ENCODE assay signal across 8 mouse cellular contexts in genomic region chrX:7841163-7842162, GRCm38 (mm10). TPM values are rescaled to one million over a fixed set of nuclear protein-coding genes. Genes with fewer than 3 reads are reported as not detected.
DNase-seq lines count a peak whose midpoint lies in the region; ATAC-seq lines count a peak whose summit lies in the region.

Otud5 (plus strand) TSS chrX:7841364.

- H3K4me3 ChIP-seq in heart, embryonic 14.5 days (ENCODE audit: control insufficient read depth in 1 of 2, insufficient read depth in 1 of 2, low read depth in 1 of 2, low read length in 2 of 2), result peak within 1 kb of the TSS; percentile 68 to 85
- H3K4me3 ChIP-seq in liver, embryonic 13.5 days (replicated peaks), result peak within 1 kb of the TSS; percentile 86
- H3K4me3 ChIP-seq in stomach, embryonic 16.5 days (replicated peaks; ENCODE audit: low read length), result peak within 1 kb of the TSS; percentile 67

- WGBS in heart, embryonic 14.5 days, result 15% methylated on average over 68 of the region's 74 CpGs
- 8% methylated on average over 73 of the region's 74 CpGs for WGBS in liver, embryonic 13.5 days (ENCODE audit: insufficient replicate concordance)
- WGBS in stomach, embryonic 16.5 days, result 13% methylated on average over 74 of the region's 74 CpGs

- H3K36me3 ChIP-seq in heart, embryonic 14.5 days (ENCODE audit: control insufficient read depth, insufficient read depth, low read length), result no peaks in the 10 kb centered on the region
- peaks cover 20% of the 10 kb centered on the region for H3K36me3 ChIP-seq in liver, embryonic 13.5 days
- H3K36me3 ChIP-seq in stomach, embryonic 16.5 days (ENCODE audit: control insufficient read depth, insufficient read depth, low read length), result no peaks in the 10 kb centered on the region

- peak within 1 kb of the TSS; percentile 73 for H3K4me2 ChIP-seq in heart, embryonic 14.5 days (ENCODE audit: low read length)
- peak within 1 kb of the TSS; percentile 72 for H3K4me2 ChIP-seq in liver, embryonic 13.5 days
- H3K4me2 ChIP-seq in stomach, embryonic 16.5 days (ENCODE audit: low read depth, low read length), result peak within 1 kb of the TSS; percentile 62

- peak; percentile 87 for ATAC-seq in CD4-positive, CD25-positive, alpha-beta regulatory T cell, adult 4 months
- peak; percentile 95 for ATAC-seq in heart, embryonic 14.5 days (ENCODE audit: insufficient number of reproducible peaks, insufficient read depth, low FRiP score, low read depth)
- peak; percentile 88 for ATAC-seq in liver, embryonic 13.5 days (ENCODE audit: low read depth)
- peak; percentile 97 for ATAC-seq in stomach, embryonic 16.5 days (ENCODE audit: insufficient read depth, low FRiP score)

- H3K27ac ChIP-seq in heart, embryonic 14.5 days (replicated peaks in 1 of 2; ENCODE audit: control insufficient read depth in 1 of 2, insufficient read depth in 1 of 2, low read depth in 2 of 2, low read length in 2 of 2), result peak within 1 kb of the TSS; percentile 89 to 96
- peak within 1 kb of the TSS; percentile 96 for H3K27ac ChIP-seq in liver, embryonic 13.5 days
- H3K27ac ChIP-seq in stomach, embryonic 16.5 days (ENCODE audit: low read length), result peak within 1 kb of the TSS; percentile 95

- peaks cover 0 to 10% of the 10 kb centered on the region in 2 experiments; a peak in 2 of 4 replicates for H3K4me1 ChIP-seq in heart, embryonic 14.5 days (ENCODE audit: control insufficient read depth in 2 of 2, insufficient read depth in 2 of 2, low read length in 2 of 2)
- H3K4me1 ChIP-seq in liver, embryonic 13.5 days (replicated peaks), result peaks cover 71% of the 10 kb centered on the region
- H3K4me1 ChIP-seq in stomach, embryonic 16.5 days (ENCODE audit: control insufficient read depth, insufficient read depth, low read length), result 0 out of 2 replicates have a peak, but pooled peaks cover 5% of the 10 kb centered on the region

- peak within 1 kb of the TSS; percentile 86 for H3K9ac ChIP-seq in heart, embryonic 14.5 days (ENCODE audit: low read length)
- peak within 1 kb of the TSS; percentile 92 for H3K9ac ChIP-seq in liver, embryonic 13.5 days
- peak within 1 kb of the TSS; percentile 90 for H3K9ac ChIP-seq in stomach, embryonic 16.5 days (ENCODE audit: low read length)

- H3K27me3 ChIP-seq in heart, embryonic 14.5 days (ENCODE audit: control insufficient read depth, insufficient read depth, low read length), result no peaks in the 10 kb centered on the region
- H3K27me3 ChIP-seq in liver, embryonic 13.5 days, result no peaks in the 10 kb centered on the region
- no peaks in the 10 kb centered on the region for H3K27me3 ChIP-seq in stomach, embryonic 16.5 days (ENCODE audit: control insufficient read depth, insufficient read depth, low read length)

- DNase-seq in c-Kit-negative CD71-positive TER-119-positive erythroid progenitor cells, embryonic 14.5 days (ENCODE audit: low read depth, low spot score), result peak; percentile 87
- DNase-seq in fibroblast of lung, adult 2 months (ENCODE audit: low read depth), result peak; percentile 91
- peak; percentile 95 for DNase-seq in kidney, postnatal 14 days
- peak; percentile 93 for DNase-seq in liver, embryonic 13.5 days
- peak; percentile 89 for DNase-seq in neural tube, embryonic 10.5 days (ENCODE audit: extremely low spot score, low spot score)

- no peaks in the 10 kb centered on the region for H3K9me3 ChIP-seq in heart, embryonic 14.5 days (ENCODE audit: control insufficient read depth, low read length)
- no peaks in the 10 kb centered on the region for H3K9me3 ChIP-seq in liver, embryonic 13.5 days (replicated peaks)
- H3K9me3 ChIP-seq in stomach, embryonic 16.5 days (replicated peaks; ENCODE audit: control insufficient read depth, low read length), result no peaks in the 10 kb centered on the region

RNA-seq across cellular contexts. Expression of gene Otud5, which starts in this region (rescaled TPM):
- polyA plus RNA-seq in CD4-positive, CD25-positive, alpha-beta regulatory T cell, adult 4 months (2017; shearing (Covaris generic)), result 10 to 100 TPM; 13.7 to 28.6 TPM
- 16.2 and 19.9 TPM in 2 replicates for polyA plus RNA-seq in heart, embryonic 14.5 days (2014; fragmentation: Nextera tagmentation; extraction: Ambion mirVana)
- 33.8 and 35.7 TPM in 2 replicates for polyA plus RNA-seq in liver, embryonic 13.5 days (2015; fragmentation: Nextera tagmentation; extraction: Ambion mirVana)
- polyA plus RNA-seq in stomach, embryonic 16.5 days (2015; fragmentation: Nextera tagmentation; extraction: Ambion mirVana), result 25.3 and 28.6 TPM in 2 replicates

Comparison
In these comparisons a context has a peak if more than half of its experiments do, and no peak if none do; other contexts are left out.
1. Peak in every context shown above with its lines: DNase-seq, ATAC-seq, H3K4me3 ChIP-seq and H3K27ac ChIP-seq.